Mouse (Mus musculus) CD4-positive helper T cell, adult 2 months (primary cell): ENCODE data around the gene Snx30.

Experiments
- DNase-seq: peaks from one replicate; pipeline ENCODE4 v3.0.0-alpha.2; 2012; ENCODE audit warnings: low read depth, missing footprints, low spot score

Snx30 gene

DNA sequence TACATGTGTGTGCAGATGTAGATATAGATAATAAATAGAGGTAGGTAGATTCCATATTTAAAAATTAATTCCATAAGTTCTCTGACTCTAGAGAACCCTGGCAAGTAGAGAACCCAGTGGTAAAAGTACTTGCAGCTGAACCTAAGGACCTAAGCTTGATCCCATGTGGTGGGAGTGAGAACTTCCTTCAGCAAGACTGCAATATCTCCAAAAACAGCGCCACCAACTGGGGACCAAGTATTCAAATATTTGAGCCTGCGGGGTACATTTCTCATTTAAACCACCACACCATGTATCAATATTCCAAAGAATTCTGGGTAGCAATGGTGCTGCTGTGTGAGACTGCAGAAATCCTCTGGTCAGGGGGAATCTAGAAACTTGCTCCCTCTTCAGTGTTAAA lies 11.5 kb upstream of the Snx30 start:
- no peak for DNase-seq

DNA sequence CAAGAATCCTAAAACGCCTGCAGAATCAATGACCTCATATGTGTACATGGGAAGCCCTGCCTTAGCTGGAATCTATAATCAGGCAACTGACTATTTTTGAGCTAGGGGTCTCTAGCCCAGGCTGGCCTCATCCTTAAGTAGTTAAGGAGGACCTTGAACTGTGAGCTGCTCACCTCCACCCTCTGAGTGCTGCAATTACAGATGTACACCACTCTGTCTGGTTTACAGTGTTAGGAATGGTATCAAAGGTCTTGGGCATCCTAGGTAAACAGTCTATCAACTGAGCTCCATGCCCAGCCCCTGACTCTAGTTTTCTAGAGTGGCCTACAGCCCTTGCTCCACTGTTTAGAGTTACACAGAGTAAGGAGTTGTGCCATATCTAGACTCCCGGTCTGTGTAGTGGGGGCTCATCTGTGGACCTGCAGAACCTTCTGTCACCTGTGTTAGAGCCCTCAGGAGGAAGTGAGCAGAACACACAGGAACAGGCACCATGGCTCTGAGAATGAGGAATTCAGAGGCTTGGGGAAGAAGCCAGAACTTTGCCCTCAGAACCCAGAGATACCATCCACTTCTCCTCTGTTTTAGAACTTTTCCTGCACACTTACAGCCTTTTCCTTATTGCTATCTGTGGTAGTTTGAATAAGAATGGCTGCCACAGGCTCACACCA lies 9.7 kb upstream of the Snx30 start:
- no peak for DNase-seq

DNA sequence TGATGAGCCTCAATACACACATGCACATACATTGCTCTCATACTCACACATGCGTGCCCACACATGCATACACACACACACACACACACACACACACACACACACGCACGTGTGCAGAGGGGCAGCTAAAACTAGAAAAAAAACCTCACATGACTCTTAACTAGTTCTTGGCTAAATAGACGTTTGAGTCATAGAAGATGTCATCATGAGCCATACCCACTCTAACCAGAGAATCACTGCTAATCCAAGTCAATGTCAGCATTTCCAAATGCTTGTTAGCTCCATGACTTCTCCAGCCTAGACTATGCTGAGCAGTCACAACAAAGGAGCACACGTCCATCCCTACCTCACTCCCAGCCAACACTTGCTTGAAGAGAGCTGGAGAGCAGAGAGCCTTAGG lies 5.5 kb upstream of the Snx30 start:
- no peak for DNase-seq

DNA sequence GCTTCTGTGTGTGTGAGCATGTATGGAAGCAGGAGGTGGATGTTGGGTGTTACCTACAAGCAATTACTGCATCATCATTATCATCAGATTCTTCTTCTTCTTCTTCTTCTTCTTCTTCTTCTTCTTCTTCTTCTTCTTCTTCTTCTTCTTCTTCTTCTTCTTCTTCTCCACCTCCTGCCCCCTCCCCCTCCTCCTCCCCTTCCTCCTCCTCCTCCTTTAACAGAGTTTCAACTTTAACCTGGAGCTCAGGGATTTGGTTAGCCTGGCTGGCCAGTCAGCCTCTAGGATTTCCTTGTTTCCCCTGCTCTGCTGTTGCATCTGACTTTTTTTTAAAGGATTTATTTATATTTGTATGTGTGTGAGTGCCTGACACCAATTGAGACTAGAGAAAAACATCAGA lies 4.2 kb upstream of the Snx30 start, which contains the start of gene Inip:
TSS of gene Inip (minus strand) at position 101 of the 400 bp plus-strand sequence.
- no peak for DNase-seq

DNA sequence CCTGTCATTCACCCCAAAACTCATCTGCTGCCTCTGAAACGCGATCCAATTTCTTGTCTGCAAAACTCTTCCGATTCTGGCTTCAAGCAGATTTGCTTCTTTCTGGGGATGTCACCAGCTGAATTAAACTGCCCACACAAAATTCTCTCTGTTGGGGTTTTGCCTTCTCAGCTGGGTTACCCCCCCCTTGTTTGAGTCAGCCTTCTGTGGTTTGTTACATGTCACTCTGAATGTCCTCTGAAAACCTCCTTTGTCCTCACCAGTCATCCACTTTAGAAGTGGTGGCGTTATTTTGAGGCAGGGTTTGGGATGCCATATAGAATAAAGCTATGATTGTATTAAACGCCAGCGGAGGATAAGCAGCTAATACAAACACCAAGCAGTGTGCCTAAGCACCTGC lies 3.5 kb upstream of the Snx30 start:
- no peak for DNase-seq

DNA sequence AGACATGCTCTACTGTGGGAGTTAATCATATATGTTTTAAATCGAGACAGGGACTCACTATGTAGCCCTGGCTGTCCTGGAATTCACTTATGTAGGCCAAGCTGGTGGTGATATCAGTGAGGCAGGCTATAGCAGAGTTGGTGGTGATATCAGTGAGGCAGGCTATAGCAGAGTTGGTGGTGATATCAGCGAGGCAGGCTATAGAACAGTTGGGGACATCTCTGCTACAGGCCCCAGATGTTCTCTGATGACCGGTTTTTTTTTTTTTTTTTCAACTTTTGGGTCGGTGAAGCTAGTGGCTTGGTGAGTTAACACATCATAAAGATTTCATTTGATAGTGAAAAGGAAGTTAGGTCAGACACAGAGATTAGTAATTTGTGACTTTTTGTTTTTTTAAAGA lies 2.8 kb upstream of the Snx30 start:
- DNase-seq, result no peak

DNA sequence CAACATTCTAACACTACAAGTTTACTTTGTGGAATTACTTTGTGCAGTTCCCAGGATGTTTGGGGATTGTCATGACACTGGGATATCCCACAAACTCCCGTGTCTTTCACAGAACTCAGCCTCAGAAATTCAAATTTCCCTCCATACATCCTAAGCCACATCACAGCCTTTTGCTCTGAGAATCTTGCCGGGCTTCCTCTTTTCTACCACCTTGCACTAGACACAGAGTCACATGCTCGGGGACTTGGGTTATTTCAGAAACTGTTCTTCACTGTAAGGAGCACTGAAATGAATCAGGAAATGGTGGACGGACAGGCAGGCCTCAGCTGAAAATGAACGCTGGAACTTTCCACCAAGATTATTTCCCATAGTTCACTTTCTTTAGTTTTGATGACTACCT lies 2.3 kb upstream of the Snx30 start:
- DNase-seq, result peak; percentile 40

DNA sequence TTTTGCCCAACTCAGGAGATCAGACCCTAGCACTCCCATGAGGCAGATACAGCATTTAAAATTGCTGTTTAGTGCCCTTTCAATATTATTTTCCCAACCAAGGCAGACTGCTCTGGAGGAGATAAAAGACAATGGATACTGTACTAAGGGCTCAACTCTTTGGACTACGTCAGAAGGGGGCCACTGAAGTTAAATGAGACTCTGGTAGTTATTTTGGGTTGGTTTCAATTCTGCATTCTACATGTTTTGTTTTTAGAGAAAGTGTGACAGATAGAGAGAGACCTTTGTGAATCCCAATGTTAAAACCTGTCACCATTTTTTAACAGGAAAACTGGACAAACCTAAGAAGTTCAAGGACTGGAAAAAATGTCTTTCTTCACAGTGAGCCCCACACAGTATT lies 886 bp upstream of the Snx30 start:
- DNase-seq, result no peak

DNA sequence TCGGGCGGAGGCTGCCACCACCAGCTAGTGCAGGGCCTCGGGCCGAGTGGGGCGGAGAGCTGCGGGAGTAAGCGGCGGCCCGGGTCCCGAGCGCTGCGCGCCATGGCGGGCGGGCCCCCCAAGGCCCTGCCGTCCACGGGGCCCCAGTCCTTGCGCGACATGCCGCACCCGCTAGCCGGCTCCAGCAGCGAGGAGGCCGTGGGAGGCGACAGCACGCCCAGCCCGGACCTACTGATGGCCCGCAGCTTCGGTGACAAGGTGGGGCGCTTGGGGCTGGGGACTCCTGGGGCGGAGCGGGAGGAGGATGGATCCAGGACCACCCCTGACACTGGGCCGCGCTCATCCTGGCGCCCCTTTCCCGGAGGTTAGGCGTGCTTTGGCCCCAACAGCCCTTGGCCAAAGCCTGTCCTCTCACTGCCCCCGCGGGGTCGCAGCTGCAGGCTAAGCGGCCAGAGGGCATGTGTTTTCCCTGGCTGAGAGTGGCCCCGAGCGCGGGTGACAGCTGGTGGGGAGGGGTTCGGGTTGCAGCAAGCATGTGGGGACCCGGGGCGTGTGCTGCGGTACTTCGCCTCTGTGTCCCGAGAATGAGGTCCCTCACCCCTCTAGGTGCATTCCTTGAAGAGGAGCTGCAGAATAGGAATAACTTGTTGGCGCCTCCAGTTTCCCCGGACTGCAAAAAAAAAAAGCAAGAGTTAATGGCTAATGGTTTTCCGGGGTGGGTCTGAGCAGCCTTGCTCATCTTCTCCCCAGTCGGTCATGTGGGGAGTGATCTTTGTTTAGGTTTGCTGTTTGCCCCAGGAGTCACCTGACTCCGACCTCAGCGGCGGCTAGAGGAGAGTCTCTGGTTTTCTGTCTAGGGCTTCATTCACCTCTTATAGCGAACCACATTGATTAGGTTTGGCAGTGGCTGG lies 583 bp downstream of the Snx30 start:
- peak; percentile 78 for DNase-seq

DNA sequence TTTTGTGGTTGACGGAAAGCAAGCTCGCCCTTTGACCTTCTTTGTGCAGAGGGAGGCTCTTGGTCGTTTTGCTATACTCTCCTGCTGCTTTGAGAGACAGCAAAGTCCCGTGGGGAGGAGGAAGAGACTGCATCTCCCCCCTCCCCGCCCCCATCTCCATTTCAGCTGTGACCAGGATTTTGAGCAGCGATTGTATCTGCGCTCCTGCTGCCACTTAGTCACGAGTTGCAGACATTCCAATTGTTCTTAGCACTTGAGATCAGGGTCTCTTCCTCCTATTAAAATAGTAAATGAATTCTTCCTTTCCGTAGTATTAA lies 1.2 kb downstream of the Snx30 start:
- no peak for DNase-seq

DNA sequence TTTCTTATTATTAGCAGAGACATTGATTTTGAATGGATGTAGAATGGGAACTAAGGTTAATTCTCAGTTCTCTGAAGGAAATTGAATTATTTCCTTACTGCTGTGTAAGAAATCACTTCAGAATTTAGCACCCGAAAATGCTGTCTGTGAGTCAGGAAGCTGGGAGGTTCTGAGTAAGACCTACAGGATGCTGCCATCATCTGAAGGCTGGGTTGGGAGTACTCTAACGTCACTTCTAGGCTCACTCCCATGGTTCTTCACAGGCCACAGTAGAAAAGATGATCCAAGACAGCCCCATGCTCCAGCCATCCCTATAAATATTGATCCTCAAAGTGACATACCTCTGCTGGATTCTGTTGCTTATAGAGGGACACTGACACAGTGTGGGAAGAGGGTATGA lies 1.9 kb downstream of the Snx30 start:
- DNase-seq, result no peak

DNA sequence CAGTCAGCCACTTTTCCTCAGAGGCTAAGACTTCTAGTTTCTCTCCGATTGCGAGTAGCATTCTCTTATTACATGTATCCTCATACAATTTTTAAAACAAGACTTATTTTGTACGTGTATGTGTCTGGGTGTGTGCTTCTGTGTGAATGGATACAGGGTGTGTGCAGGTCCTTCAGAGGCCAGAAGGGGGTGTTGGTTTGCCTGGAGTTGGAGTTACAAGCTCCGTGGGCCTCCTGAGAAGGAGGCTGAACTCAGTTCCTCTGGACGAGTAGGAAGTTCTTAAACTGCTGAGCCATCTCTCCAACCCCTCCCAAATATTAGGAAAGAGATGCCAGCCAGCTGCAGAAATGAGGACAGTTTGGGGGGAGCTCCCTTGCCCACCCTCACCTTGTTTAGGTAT lies 2.8 kb downstream of the Snx30 start:
- DNase-seq, result no peak

DNA sequence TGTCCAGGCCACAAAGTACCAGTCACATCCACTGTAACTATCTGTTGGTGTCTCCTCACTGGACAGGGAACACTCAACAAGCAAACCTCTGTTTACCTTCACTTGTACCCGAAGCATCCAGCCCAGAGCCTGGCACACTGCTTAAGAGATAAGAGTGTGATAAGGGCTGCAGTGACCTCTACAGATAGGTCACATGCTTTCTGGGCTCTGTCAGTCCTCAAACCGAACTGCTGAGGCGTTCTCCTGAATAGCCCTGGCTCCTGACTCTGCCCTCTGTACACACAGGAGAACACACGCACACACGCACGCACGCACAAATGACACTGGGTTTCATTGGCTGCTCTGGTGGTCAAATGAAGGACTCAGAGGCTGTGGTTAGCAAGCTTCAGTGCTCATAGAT lies 8.5 kb downstream of the Snx30 start:
- no peak for DNase-seq

DNA sequence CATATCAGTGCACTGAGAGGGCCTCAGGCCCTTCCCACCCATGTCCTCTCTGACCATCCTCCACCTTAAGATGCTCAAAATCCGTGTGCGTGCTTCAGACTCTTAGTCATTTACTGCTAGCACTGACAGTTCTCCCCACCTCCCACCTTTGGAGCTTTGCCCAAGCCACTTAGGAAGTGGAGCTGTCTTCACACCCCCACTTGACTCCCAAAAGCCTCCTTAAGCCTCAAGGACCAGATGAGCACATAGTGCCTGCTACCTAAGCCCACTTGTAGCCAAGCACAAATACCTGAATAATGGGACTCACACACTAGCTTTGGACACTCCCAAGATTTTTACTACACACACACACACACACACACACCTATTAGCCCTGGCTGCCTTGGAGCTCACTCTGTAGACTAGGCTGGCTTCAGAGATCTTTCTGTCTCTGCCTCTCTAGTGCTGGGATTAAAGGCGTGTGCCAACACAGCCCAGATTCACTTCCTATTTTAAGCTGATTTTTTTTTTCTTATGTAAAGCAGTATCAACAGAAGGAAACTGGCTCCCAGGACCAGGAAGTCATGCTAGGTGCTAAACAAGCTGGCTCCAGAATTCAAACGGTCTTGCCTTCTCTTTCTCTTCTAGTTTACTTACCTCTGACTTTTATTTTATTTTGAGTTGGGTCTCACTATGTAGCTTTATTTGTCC lies 9.6 kb downstream of the Snx30 start:
- DNase-seq, result no peak

DNA sequence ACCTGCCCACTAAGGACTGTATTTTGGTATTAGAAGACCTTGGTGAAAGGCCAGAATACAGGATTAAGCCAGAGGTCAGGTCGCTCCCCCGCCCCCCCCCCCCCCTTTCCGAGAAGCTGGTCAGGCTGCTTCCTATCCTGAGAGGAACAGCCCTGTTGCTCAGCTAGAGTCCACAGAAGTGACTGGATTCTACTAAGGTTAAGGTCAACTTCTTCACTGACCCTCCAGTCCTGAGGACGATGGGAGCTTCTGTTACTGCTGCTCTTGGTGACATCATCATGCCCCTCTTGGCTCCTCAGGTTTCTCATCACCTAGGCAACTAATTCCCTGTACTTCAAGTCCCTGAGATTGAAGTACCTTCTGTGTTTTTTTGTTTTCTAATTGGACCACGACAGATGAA lies 10.4 kb downstream of the Snx30 start:
- no peak for DNase-seq

DNA sequence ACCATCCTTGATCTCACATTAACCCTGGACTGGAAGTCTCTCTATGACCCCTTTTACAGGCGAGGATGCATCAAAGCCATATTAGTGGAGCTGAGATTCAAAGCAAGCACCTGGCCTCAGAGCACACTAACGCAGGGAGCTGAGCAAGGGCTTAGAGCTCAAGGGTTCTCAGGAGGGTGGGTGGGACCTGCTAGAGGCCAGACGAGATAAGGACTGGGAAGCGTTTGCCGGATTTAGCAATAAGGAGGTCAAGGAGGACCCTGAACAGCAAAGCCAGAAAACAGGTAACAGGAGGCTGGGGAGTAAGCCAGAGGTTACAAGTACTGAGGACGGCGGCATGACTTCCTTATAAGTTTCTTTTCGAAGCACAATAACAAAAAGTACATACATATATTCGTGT lies 10.8 kb downstream of the Snx30 start:
- DNase-seq, result no peak

DNA sequence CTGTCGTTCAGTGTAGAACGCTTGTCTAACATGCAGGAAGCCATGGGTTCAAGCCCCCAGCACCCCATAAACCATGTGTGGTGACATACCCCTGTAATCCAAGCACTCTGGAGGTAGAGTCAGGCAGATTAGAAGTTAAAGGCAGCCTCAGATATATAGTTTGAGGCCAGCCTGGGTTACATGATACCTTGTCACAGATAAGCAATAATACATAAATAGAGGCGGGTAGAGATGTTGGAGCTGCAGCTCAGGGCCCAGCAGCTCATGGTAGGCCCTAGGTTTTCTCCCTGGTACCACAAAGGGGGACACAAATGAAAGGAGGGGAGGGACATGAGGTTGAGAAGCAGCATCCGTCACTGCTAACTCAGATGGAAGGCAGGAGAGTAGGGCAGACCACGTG lies 12.2 kb downstream of the Snx30 start:
- no peak for DNase-seq

DNA sequence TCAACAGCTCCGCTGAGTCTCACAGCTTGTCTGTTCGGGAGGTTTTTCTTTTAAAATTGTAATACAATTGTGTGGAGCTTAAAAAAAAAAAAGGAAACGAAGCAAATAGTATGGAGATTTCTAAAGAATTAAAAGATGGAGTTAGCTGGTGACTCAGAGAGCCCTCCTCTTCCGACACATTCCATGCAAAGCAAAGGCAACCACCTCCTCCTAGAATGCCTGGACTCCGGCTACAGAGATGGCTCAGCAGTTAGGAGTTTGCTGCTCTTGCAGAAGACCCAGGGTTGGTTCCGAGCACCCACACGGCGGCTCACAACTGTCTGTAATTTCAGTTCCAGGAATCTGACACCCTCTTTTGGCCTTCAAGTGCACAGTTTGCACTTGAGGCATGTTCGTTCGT lies 12.9 kb downstream of the Snx30 start:
- no peak for DNase-seq

DNA sequence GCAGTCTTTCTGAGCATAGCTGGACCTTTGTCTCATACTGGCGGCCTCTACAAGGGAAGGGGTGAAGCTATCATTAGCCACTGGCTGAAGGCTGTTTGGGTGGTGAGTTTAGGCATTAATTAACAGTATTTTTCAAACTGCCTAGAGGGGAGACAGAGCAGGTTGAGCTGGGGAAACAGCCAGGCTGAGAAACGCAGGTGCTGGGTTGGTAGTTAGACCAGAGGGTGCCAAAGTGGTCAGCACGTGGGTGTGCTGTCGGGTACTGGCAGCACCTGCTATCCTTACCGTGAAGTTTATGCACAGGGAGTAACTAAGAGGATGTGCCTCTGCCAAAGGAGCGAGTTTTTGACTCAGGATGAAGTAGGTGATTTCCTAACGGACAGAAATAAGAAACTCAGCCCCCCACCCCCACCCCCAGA lies 13.4 kb downstream of the Snx30 start:
- DNase-seq, result no peak

DNA sequence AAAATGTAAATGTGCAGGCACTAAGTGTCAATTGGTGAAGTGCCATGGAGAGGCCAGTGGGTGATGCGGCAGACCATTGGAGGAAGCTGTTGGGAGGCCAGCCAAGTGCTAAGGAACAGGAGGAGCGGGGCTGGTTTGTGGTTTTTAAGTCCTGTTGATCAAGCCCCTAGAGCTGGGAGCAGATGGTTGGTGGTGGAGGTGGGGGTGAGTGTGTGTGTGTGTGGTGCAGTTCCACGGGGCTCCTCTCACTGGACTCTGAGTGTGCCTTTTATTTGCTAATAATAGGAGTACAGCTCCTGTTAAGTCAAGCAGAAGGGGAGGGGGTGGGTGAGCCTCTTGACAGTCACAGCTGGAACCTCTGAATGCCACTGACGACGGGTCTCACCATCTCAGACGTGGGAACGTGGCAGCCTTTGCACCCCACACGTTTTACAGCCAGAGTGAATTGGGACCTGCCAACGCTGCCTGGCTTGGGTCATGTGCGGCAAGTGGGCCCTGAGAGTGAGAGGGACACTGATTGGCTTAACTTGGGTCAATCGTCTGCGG lies 13.9 kb downstream of the Snx30 start:
- DNase-seq, result no peak

DNA sequence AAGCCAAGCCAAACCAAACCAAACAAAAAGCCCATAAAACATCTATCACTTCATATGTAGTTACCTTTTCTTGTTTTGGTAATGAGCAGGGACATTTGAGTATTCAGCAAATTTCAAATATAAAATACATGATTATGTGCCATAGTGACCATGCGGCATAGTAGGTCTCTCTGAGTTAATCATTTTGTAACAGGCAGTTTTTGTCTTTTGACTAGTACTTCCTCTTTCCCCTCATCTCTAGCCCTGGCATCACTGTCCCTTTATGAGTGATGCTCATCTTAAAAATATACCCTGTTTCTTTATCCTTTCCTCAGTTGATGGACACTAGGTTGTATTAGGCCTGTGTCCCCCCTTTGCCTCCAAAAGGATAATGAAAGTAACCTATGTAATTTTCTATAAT lies 15.9 kb downstream of the Snx30 start:
- no peak for DNase-seq

DNA sequence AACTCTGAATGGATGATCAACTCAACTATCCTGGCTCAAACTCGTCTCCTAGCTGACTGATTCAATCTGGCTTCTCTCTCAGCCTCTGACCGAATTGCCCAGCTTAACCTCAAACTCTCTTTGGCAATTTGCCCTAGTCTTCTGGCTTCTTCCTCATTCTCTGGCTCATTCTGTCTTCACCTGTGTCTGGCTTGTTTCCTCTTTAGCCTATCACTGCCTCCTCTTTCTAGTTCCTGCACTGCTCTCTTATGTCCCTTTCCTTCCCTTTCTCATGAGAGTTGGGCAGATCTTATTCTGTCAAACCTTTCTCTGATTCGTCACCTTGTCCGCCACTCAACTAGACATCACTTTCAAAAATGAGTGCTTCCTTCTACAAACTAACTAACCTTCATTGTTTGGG lies 16.5 kb downstream of the Snx30 start:
- DNase-seq, result peak; percentile 19
